Mouse (Mus musculus): ENCODE measurements around the gene Gm8332. TPM values are rescaled to one million over a fixed set of nuclear protein-coding genes. Genes with fewer than 3 reads are reported as not detected.
"Not testable (repeated sequence)": the region's sequence is repeated elsewhere in the genome, so short reads cannot be mapped to it uniquely, and the experiment has no call there.

The Gm8332 gene
- polyA plus RNA-seq, 1 experiment from 2014 or later: not detected

DNA sequence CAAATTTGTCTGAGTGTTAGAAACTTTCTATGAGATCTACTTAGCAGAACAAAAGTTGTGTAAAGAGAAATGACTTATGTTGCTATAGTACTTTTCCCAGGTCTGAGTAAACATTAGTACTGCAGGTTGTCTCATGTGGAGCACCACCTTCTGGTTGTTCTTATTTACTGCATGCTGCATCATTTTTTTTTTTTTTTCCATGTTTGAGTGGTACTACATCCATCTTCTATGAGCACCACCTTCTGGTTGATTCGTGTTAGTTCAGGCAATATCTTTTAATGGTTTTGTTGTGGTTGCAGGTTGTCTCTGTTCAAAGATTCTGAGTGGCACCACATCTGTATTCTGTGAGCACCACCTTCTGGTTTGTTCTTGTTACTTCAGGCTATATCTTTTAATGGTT, 7.0 kb downstream of the Gm8332 start:
- WGBS: 53% methylated on average over 1 of the region's 1 CpGs
- not testable (repeated sequence) for H3K4me2 ChIP-seq (ENCODE audit: low read length); ATAC-seq (ENCODE audit: insufficient number of reproducible peaks, insufficient read depth, low FRiP score, low read depth); H3K36me3 ChIP-seq (ENCODE audit: control insufficient read depth, insufficient read depth, low read length); H3K4me1 ChIP-seq (ENCODE audit: control insufficient read depth in 2 of 2, insufficient read depth in 2 of 2, low read length in 2 of 2); H3K9ac ChIP-seq (ENCODE audit: low read length); H3K27me3 ChIP-seq (ENCODE audit: control insufficient read depth, insufficient read depth, low read length); H3K4me3 ChIP-seq (ENCODE audit: control insufficient read depth in 1 of 2, insufficient read depth in 1 of 2, low read depth in 1 of 2, low read length in 2 of 2); H3K27ac ChIP-seq (replicated peaks in 1 of 2; ENCODE audit: control insufficient read depth in 1 of 2, insufficient read depth in 1 of 2, low read depth in 2 of 2, low read length in 2 of 2); H3K9me3 ChIP-seq (ENCODE audit: control insufficient read depth, low read length)

- H3K4me3 ChIP-seq (ENCODE audit: control insufficient read depth in 1 of 2, insufficient read depth in 1 of 2, low read depth in 1 of 2, low read length in 2 of 2): no peak overlapping the region
- 0 out of 2 replicates have a peak, but pooled peaks cover 2% of the 10 kb centered on the region for H3K9me3 ChIP-seq (ENCODE audit: control insufficient read depth, low read length)
- no peaks in the 10 kb centered on the region for H3K4me1 ChIP-seq (ENCODE audit: control insufficient read depth in 2 of 2, insufficient read depth in 2 of 2, low read length in 2 of 2)
- H3K27me3 ChIP-seq (ENCODE audit: control insufficient read depth, insufficient read depth, low read length): no peaks in the 10 kb centered on the region
- no peaks in the 10 kb centered on the region for H3K36me3 ChIP-seq (ENCODE audit: control insufficient read depth, insufficient read depth, low read length)
- no peak overlapping the region for H3K9ac ChIP-seq (ENCODE audit: low read length)
- H3K4me2 ChIP-seq (ENCODE audit: low read length): no peak overlapping the region
- no peak for ATAC-seq (ENCODE audit: insufficient number of reproducible peaks, insufficient read depth, low FRiP score, low read depth)
- H3K27ac ChIP-seq (replicated peaks in 1 of 2; ENCODE audit: control insufficient read depth in 1 of 2, insufficient read depth in 1 of 2, low read depth in 2 of 2, low read length in 2 of 2): no peak overlapping the region
- 74% methylated on average over 3 of the region's 3 CpGs for WGBS
Observed at GRCm38 (mm10) chr12:88219445-88219844, 30.5 kb downstream of the Gm8332 start.

GRCm38 (mm10) chr12:88218059-88218458, 31.8 kb downstream of the Gm8332 start:
- H3K4me1 ChIP-seq (ENCODE audit: control insufficient read depth in 2 of 2, insufficient read depth in 2 of 2, low read length in 2 of 2); ATAC-seq (ENCODE audit: insufficient number of reproducible peaks, insufficient read depth, low FRiP score, low read depth); H3K4me3 ChIP-seq (ENCODE audit: control insufficient read depth in 1 of 2, insufficient read depth in 1 of 2, low read depth in 1 of 2, low read length in 2 of 2); H3K4me2 ChIP-seq (ENCODE audit: low read length); H3K9ac ChIP-seq (ENCODE audit: low read length); H3K9me3 ChIP-seq (ENCODE audit: control insufficient read depth, low read length); H3K27ac ChIP-seq (replicated peaks in 1 of 2; ENCODE audit: control insufficient read depth in 1 of 2, insufficient read depth in 1 of 2, low read depth in 2 of 2, low read length in 2 of 2); H3K27me3 ChIP-seq (ENCODE audit: control insufficient read depth, insufficient read depth, low read length); H3K36me3 ChIP-seq (ENCODE audit: control insufficient read depth, insufficient read depth, low read length): not testable (repeated sequence)

DNA sequence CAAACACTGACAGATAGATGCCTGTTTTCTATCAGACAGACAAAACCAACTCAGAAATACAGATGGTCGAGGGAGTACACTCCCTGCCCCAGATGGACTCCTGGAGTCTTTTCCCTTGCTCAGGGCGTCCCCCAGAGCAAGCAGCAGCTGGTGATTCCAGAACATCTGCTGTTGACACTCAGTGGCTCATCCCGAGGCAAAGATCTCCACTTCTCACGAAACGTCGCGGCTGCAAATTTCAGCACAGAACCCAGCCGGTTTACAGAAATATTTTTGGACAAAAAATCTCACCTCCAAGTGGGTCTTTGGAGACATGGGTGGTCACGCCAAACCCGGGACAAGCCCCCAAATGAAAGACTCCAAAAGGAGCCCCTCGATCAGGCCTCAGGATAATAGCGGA, 35.3 kb downstream of the Gm8332 start:
- no peak for ATAC-seq (ENCODE audit: insufficient number of reproducible peaks, insufficient read depth, low FRiP score, low read depth)
- WGBS: 81% methylated on average over 12 of the region's 12 CpGs
- H3K4me2 ChIP-seq (ENCODE audit: low read length): no peak overlapping the region

DNA sequence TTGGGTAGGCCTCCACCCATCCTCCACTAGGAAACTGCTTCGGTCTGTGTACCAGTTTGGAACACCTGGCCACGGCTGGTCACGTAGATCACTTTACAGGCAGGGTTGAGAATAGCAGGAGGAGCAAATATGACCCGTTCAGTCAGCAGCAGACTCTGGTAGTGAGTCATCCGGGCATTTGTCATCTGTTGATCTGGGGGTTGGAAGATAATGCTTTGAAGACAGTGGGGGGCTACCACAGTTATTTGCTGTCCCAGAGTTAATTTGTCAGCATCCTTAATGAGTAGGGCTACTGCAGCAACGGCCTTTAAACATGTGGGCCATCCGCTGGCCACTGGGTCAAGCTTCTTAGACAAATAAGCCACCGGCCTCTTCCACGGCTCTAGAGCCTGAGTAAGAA, 38.4 kb downstream of the Gm8332 start:
- H3K4me2 ChIP-seq (ENCODE audit: low read length); H3K36me3 ChIP-seq (ENCODE audit: control insufficient read depth, insufficient read depth, low read length); H3K4me3 ChIP-seq (ENCODE audit: control insufficient read depth in 1 of 2, insufficient read depth in 1 of 2, low read depth in 1 of 2, low read length in 2 of 2); H3K27me3 ChIP-seq (ENCODE audit: control insufficient read depth, insufficient read depth, low read length); H3K9me3 ChIP-seq (ENCODE audit: control insufficient read depth, low read length); H3K9ac ChIP-seq (ENCODE audit: low read length); H3K27ac ChIP-seq (replicated peaks in 1 of 2; ENCODE audit: control insufficient read depth in 1 of 2, insufficient read depth in 1 of 2, low read depth in 2 of 2, low read length in 2 of 2); ATAC-seq (ENCODE audit: insufficient number of reproducible peaks, insufficient read depth, low FRiP score, low read depth); H3K4me1 ChIP-seq (ENCODE audit: control insufficient read depth in 2 of 2, insufficient read depth in 2 of 2, low read length in 2 of 2): not testable (repeated sequence)
- WGBS: 79% methylated on average over 9 of the region's 9 CpGs

More for the DNA sequence above, 35.3 kb downstream of the Gm8332 start:
- H3K9ac ChIP-seq (ENCODE audit: low read length): no peak overlapping the region
- no peak overlapping the region for H3K27ac ChIP-seq (replicated peaks in 1 of 2; ENCODE audit: control insufficient read depth in 1 of 2, insufficient read depth in 1 of 2, low read depth in 2 of 2, low read length in 2 of 2)
- no peak overlapping the region for H3K4me3 ChIP-seq (ENCODE audit: control insufficient read depth in 1 of 2, insufficient read depth in 1 of 2, low read depth in 1 of 2, low read length in 2 of 2)
- H3K4me1 ChIP-seq (ENCODE audit: control insufficient read depth in 2 of 2, insufficient read depth in 2 of 2, low read length in 2 of 2): no peaks in the 10 kb centered on the region
- H3K9me3 ChIP-seq (ENCODE audit: control insufficient read depth, low read length): 0 out of 2 replicates have a peak, but pooled peaks cover 2% of the 10 kb centered on the region
- H3K27me3 ChIP-seq (ENCODE audit: control insufficient read depth, insufficient read depth, low read length): no peaks in the 10 kb centered on the region
- H3K36me3 ChIP-seq (ENCODE audit: control insufficient read depth, insufficient read depth, low read length): no peaks in the 10 kb centered on the region

DNA sequence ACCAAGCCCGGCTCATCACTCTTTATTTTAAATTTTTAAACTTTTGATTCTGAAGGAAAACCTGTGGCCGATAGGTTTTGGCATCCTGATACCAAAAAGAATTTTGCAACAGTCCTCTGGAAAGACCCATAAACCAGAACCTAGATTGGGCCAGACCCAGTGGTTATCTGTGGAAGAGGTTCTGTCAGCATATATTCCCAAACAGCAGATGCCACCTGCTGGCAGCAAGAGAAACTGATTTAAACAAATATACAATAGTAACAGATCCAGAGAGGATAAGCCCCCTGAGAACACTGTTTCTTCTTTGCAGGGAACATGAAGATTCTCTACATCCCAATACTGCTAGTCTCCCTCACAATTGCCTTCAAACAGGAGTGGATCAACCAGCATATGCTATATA, 47.0 kb downstream of the Gm8332 start:
- Histone ChIP-seq H3K27me3 (ENCODE audit: control insufficient read depth, insufficient read depth, low read length) (no peaks in the 10 kb centered on the region), H3K27ac (replicated peaks in 1 of 2; ENCODE audit: control insufficient read depth in 1 of 2, insufficient read depth in 1 of 2, low read depth in 2 of 2, low read length in 2 of 2) (no peak overlapping the region), H3K9me3 (ENCODE audit: control insufficient read depth, low read length) (no peaks in the 10 kb centered on the region), H3K4me3 (ENCODE audit: control insufficient read depth in 1 of 2, insufficient read depth in 1 of 2, low read depth in 1 of 2, low read length in 2 of 2) (no peak overlapping the region), H3K4me1 (ENCODE audit: control insufficient read depth in 2 of 2, insufficient read depth in 2 of 2, low read length in 2 of 2) (no peaks in the 10 kb centered on the region), H3K36me3 (ENCODE audit: control insufficient read depth, insufficient read depth, low read length) (no peaks in the 10 kb centered on the region), H3K9ac (ENCODE audit: low read length) (no peak overlapping the region), H3K4me2 (ENCODE audit: low read length) (no peak overlapping the region)
- ATAC-seq (ENCODE audit: insufficient number of reproducible peaks, insufficient read depth, low FRiP score, low read depth): no peak
- WGBS: 87% methylated on average over 2 of the region's 2 CpGs

Other genes starting within 250 kb of the Gm8332 start
- gene Gm2075, start 238.3 kb downstream of the Gm8332 start, polyA plus RNA-seq (2014; fragmentation: Nextera tagmentation; extraction: Ambion mirVana): not detected in 2 replicates
- gene Gm6803, start 231.3 kb downstream of the Gm8332 start, polyA plus RNA-seq (2014; fragmentation: Nextera tagmentation; extraction: Ambion mirVana): not detected in 2 replicates
- gene Gm2056, start 223.1 kb downstream of the Gm8332 start, polyA plus RNA-seq (2014; fragmentation: Nextera tagmentation; extraction: Ambion mirVana): not detected in 2 replicates
- not detected in 2 replicates for gene Gm16368, start 166.4 kb downstream of the Gm8332 start, polyA plus RNA-seq (2014; fragmentation: Nextera tagmentation; extraction: Ambion mirVana)
- not detected in 2 replicates for gene Gm10436, start 68.0 kb downstream of the Gm8332 start, polyA plus RNA-seq (2014; fragmentation: Nextera tagmentation; extraction: Ambion mirVana)
- gene Gm5662, start 24.4 kb upstream of the Gm8332 start, polyA plus RNA-seq (2014; fragmentation: Nextera tagmentation; extraction: Ambion mirVana): not detected in 2 replicates
- gene Gm5039, start 73.9 kb upstream of the Gm8332 start, polyA plus RNA-seq (2014; fragmentation: Nextera tagmentation; extraction: Ambion mirVana): not detected in 2 replicates
- gene Adck1, start 110.5 kb upstream of the Gm8332 start, polyA plus RNA-seq (2014; fragmentation: Nextera tagmentation; extraction: Ambion mirVana): 12.9 and 13.8 TPM in 2 replicates

All from heart, embryonic 14.5 days (tissue).